Mouse (Mus musculus): ENCODE data around the gene Ptges2.
"Not testable (repeated sequence)": the region's sequence is repeated elsewhere in the genome, so short reads cannot be mapped to it uniquely, and the experiment has no call there.

Gene Ptges2

GRCm38 (mm10) chr2:32395484-32395945 is at the start of gene Ptges2:
Gene Ptges2 (plus strand): TSS chr2:32395896.
- DNase-seq (ENCODE audit: low read depth): peak; percentile 90

GRCm38 (mm10) chr2:32347019-32347418 is 48.7 kb upstream of the Ptges2 start:
- DNase-seq (ENCODE audit: low read depth): no peak

DNA sequence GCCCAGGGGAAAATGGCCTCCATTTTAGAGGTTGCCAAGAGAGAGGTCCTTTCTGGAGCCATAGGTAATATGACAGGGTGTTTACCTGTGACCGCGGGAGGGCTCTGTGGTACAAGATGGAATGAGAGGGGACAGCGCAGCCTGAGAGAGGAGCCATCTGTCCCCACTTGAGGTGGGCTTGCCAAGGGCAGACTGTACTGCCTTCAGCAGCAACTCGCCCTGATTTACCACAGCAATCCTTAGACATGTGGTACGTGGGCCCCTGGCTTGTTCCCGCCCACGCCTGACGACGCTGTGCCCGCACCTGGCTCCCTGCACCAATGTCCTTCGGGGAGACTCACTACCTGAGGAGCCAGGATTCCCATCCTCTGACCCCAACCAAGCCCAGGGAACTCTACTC is 47.4 kb upstream of the Ptges2 start:
- no peak for DNase-seq (ENCODE audit: low read depth)

DNA sequence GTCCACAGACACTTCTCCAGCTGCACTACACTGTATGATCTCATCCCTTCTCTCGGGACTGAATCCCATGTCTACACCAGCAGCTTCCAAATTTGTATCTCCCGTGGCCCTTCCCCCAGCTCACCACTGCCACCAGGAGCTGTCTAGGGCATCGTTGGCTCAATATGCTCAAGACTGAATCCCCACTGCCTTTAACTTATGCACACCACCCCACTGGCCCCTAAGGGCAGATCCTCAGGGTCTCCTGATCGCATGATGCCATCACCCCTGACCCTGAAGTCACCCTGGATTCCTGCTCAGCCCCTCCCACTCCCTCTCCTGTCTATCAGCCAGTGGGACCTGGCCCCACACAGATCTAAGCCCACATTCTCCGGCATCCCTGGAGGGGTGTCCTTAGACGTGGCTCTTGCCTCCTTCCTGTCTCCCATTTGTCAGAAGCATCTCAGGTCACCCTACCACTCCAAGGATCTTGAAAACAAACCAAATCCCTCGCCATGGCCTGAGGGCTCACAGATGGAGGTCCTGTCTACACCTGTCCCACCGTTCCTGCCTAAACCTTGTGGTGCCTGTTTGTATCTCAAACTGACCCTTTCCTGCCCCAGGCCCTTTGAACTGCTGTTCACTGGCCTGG is 46.0 kb upstream of the Ptges2 start:
- DNase-seq (ENCODE audit: low read depth): no peak

DNA sequence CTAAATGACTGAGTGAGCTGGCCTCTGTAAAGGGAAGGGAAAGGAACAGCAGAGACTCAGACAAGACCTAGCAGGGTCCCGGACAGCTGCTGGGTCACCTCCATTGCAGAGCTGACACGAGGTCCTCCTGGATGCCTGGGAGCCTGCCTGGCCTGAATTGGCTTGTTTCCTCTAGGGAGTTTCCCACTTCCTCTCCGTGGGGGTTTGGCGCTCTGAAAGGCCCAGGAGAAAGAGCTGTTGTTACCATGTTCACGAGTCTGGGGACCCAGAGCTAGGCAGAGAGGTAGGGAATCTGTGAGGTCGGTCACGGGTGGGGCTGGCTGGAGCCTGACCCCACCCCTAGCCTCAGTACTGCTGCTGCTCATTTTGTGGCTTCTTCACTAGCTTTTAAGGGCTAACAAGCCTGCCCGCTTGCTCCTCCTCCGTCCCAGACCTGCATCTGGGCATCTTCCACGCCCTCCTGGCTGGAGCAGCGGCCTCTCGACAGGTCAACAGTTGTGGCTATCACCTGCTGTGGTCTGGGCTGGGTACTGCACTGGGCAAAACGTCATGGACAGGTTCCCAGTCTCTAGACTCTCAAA is 45.1 kb upstream of the Ptges2 start:
- DNase-seq (ENCODE audit: low read depth): no peak

GRCm38 (mm10) chr2:32351471-32351961 is 44.2 kb upstream of the Ptges2 start:
- DNase-seq (ENCODE audit: low read depth): no peak

GRCm38 (mm10) chr2:32352151-32353006 is 43.3 kb upstream of the Ptges2 start, which contains the start of gene Ciz1:
Gene Ciz1 (plus strand): TSS chr2:32352327.
- DNase-seq (ENCODE audit: low read depth): no peak

DNA sequence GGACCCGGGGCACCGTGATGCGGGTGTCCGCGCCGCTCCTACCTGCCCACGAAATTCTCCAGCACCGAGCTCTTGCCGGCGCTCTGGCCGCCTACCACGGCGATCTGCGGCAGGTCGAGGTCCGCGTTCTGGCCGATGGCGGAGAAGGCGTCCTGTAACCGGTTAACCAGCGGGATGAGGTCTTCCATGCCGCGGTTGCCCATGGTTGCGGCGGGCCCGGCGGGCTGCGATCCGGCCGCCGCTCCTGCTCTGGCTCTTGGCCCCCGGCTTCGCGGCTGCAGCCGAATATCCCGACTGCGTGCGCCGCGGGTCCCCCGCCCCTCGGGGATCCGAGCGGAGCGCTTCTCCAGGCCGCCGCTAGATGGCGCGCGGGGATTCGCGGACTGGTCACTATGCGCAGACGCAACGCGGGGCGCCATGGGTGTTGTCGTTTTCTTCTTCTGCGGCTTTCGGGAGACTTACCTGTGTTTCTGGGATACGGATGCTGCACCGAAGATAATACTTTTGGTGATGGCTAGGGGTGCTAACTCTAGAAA is 42.6 kb upstream of the Ptges2 start, which contains the start of gene Dnm1:
Gene Dnm1 (minus strand): TSS at position 332 of the 536 bp plus-strand sequence.
- DNase-seq (ENCODE audit: low read depth): peak; percentile 78

DNA sequence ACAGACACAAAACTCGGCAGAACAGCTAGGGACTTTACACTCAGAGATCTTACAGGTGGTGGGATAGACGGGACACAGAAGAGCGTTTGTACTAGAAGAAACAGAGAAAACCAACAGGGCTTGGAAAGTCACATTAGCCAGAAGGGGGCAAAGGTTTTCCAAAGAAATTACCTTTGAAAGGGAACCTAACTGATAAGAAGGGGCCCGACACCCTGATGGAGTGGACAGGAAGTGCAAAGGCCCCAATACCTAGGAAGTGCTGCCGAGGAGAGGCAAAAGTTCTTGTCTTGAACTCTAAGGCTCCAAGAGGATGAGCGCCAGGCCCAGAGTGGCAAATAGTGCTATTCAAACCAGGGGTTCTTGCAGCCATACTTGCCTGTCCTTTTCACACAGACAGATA is 41.9 kb upstream of the Ptges2 start:
- no peak for DNase-seq (ENCODE audit: low read depth)

GRCm38 (mm10) chr2:32354336-32354895 is 41.3 kb upstream of the Ptges2 start:
- DNase-seq (ENCODE audit: low read depth): no peak

DNA sequence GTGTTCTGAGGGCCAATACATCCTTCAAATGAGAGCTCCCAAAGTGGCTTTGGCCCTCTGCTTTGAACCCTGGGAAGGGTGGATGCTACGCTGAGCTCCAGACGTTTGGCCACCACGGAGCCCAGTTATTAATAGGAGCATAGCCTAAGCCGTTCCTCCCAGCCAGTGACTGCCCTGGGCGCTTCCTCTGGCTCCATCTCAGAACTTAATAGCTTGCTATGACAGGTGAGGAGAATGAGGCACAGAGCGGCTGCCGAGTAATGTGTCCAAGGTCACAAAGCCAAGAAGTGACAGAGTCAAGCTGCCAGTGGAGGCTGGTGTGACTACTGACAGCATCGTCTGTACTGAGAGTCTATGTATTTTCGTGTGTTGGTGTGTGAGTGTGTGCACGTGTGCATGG is 39.5 kb upstream of the Ptges2 start:
- DNase-seq (ENCODE audit: low read depth): no peak

GRCm38 (mm10) chr2:32357710-32358109 is 38.0 kb upstream of the Ptges2 start:
- DNase-seq (ENCODE audit: low read depth): no peak

- no peak for DNase-seq (ENCODE audit: low read depth)
These were observed 37.3 kb upstream of the Ptges2 start for GRCm38 (mm10) chr2:32358381-32358780.

DNA sequence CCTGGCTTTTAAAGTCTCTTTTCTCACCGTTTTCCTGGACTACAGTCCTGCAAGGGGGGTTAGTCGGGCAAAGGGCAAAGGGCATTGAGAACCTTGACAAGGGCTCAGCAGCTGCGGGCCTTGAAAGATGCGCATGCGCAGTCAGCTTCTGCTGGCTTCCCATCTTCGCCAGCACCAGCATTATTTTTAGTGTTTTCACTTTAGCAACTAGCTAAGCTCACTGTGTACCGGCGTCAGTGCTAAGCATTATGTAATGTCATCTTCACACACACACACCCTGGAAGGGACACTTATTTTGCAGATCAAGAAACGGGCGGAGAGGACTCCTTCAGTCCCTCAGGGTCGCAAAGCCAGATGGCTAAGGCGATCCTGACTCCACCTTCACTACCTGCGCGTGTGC is 35.0 kb upstream of the Ptges2 start:
- DNase-seq (ENCODE audit: low read depth): no peak

GRCm38 (mm10) chr2:32361437-32361836 is 34.3 kb upstream of the Ptges2 start:
- DNase-seq (ENCODE audit: low read depth): peak; percentile 65

- DNase-seq (ENCODE audit: low read depth): not testable (repeated sequence)
These were observed 33.4 kb upstream of the Ptges2 start for GRCm38 (mm10) chr2:32362274-32362673.

DNA sequence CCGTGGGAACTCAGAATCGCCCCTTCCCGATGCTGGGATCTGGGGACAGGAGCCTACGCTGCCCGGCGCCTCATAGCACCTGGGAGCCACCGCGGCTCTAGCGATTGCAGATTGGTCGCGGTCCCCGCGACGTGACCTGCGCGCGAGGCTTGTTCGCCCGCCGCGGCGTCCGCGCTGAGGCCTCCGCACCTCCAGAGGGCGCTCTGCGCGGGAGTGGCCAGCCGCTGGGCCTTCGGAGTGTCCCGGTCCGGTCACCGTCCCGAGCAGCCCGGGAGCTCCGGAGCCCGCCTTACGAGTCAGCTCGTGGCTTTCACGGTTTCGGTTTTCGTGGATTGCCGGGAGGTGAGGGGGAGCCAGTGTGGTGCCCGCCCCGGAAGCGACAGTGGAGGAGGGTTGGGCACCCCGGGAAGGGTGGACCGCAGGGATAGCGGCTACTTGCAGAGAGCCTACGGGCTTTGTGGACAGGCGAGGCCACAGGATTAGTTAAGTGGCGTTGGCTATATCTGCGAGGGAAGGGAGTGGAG is 32.8 kb upstream of the Ptges2 start:
- DNase-seq (ENCODE audit: low read depth): peak; percentile 76

- no peak for DNase-seq (ENCODE audit: low read depth)
These were observed 32.2 kb upstream of the Ptges2 start for GRCm38 (mm10) chr2:32363376-32364106.

DNA sequence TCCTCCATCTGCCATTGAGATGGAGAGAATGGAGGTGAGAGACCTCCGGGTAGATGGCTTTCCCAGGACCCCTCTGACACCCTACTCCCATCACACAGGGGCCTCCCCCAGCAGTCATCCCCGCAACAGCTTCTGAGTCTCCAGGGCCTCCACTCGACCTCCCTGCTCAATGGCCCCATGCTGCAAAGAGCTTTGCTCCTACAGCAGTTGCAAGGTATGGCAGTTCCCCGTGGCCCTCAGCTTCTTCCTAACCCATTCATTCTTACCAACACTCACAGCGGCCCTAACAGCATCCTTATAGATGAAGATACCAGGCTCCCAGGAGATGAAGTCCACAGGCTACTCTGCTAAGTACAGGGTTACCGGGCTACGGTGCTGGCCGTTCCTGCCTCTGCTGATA is 31.6 kb upstream of the Ptges2 start:
- DNase-seq (ENCODE audit: low read depth): no peak

GRCm38 (mm10) chr2:32367315-32367714 is 28.4 kb upstream of the Ptges2 start:
- no peak for DNase-seq (ENCODE audit: low read depth)

DNA sequence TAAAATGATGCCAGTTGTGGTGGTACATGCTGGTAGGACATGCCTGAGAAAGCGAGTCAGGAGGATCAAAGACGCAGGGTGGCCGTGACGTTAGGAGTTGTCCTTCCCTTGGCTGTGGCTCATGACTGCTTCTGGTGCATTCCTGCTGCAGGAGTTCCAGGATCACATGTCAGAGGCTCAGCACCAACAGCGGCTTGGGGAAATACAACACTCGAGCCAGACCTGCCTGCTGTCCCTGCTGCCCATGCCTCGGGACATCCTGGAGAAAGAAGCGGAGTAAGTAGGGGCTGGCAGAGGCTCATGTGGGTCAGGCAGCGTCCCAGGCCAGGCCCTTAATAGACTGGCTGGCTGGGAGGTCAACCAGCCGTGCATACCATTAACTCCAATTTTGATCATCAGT is 21.5 kb upstream of the Ptges2 start:
- DNase-seq (ENCODE audit: low read depth): no peak
